Mouse (Mus musculus): ENCODE measurements at regions not wholly inside any gene's neighbourhood (a gene's known extent, or its start where the extent isn't known, plus 50 kb on each side); places are given as distances from the start of the nearest gene placed in this dataset.

GRCm38 (mm10) chr7:95460889-95461288 is 710.2 kb upstream of the Tenm4 start:
- no peak for ATAC-seq (ENCODE audit: low FRiP score)
- Histone ChIP-seq H3K9me3 (no peaks in the 10 kb centered on the region), H3K4me1 (no peaks in the 10 kb centered on the region), H3K9ac (no peak overlapping the region), H3K4me2 (no peak overlapping the region), H3K4me3 (replicated peaks) (no peak overlapping the region), H3K27me3 (no peaks in the 10 kb centered on the region), H3K27ac (no peak overlapping the region), H3K36me3 (replicated peaks) (no peaks in the 10 kb centered on the region)
- 91% methylated on average over 4 of the region's 4 CpGs for WGBS

GRCm38 (mm10) chr7:95465506-95465905 is 705.5 kb upstream of the Tenm4 start:
- Histone ChIP-seq H3K27ac (no peak overlapping the region), H3K4me1 (no peaks in the 10 kb centered on the region), H3K9ac (no peak overlapping the region), H3K27me3 (no peaks in the 10 kb centered on the region), H3K4me2 (no peak overlapping the region), H3K36me3 (replicated peaks) (no peaks in the 10 kb centered on the region), H3K9me3 (no peaks in the 10 kb centered on the region), H3K4me3 (replicated peaks) (no peak overlapping the region)
- WGBS: 89% methylated on average over 4 of the region's 4 CpGs
- ATAC-seq (ENCODE audit: low FRiP score): no peak

- Histone ChIP-seq H3K4me2 (no peak overlapping the region), H3K27me3 (no peaks in the 10 kb centered on the region), H3K4me1 (no peaks in the 10 kb centered on the region), H3K27ac (no peak overlapping the region), H3K9me3 (no peaks in the 10 kb centered on the region), H3K4me3 (replicated peaks) (no peak overlapping the region), H3K36me3 (replicated peaks) (no peaks in the 10 kb centered on the region), H3K9ac (no peak overlapping the region)
- no peak for ATAC-seq (ENCODE audit: low FRiP score)
- 14% methylated on average over 3 of the region's 3 CpGs for WGBS
These were observed 704.0 kb upstream of the Tenm4 start for GRCm38 (mm10) chr7:95467028-95467427.

- Histone ChIP-seq H3K4me3 (replicated peaks) (no peak overlapping the region), H3K9me3 (no peaks in the 10 kb centered on the region), H3K4me1 (no peaks in the 10 kb centered on the region), H3K36me3 (replicated peaks) (no peaks in the 10 kb centered on the region), H3K4me2 (no peak overlapping the region), H3K27me3 (no peaks in the 10 kb centered on the region), H3K27ac (no peak overlapping the region), H3K9ac (no peak overlapping the region)
- no peak for ATAC-seq (ENCODE audit: low FRiP score)
- WGBS: 76% methylated on average over 4 of the region's 4 CpGs
These were observed 697.2 kb upstream of the Tenm4 start for GRCm38 (mm10) chr7:95473892-95474291.

- WGBS: 8% methylated on average over 5 of the region's 5 CpGs
- peak; percentile 20; the same call in 1 of the 2 replicates for ATAC-seq (ENCODE audit: low FRiP score)
- Histone ChIP-seq H3K36me3 (replicated peaks) (no peaks in the 10 kb centered on the region), H3K4me2 (no peak overlapping the region), H3K27ac (no peak overlapping the region), H3K4me1 (peaks cover 7% of the 10 kb centered on the region), H3K4me3 (replicated peaks) (no peak overlapping the region), H3K27me3 (0 out of 2 replicates have a peak, but pooled peaks cover 4% of the 10 kb centered on the region), H3K9ac (no peak overlapping the region), H3K9me3 (no peaks in the 10 kb centered on the region)
These were observed 690.8 kb upstream of the Tenm4 start for GRCm38 (mm10) chr7:95480121-95480726.

GRCm38 (mm10) chr7:95489666-95490065 is 681.4 kb upstream of the Tenm4 start:
- WGBS: 2% methylated on average over 4 of the region's 4 CpGs
- ATAC-seq (ENCODE audit: low FRiP score): peak; percentile 89
- no peak overlapping the region for H3K27ac ChIP-seq
- no peaks in the 10 kb centered on the region for H3K36me3 ChIP-seq (replicated peaks)
- no peak overlapping the region for H3K4me2 ChIP-seq
- H3K27me3 ChIP-seq: no peaks in the 10 kb centered on the region
- no peaks in the 10 kb centered on the region for H3K9me3 ChIP-seq
- H3K4me1 ChIP-seq: no peaks in the 10 kb centered on the region
- no peak overlapping the region for H3K9ac ChIP-seq
- H3K4me3 ChIP-seq (replicated peaks): no peak overlapping the region

GRCm38 (mm10) chr7:95494793-95495192 is 676.3 kb upstream of the Tenm4 start:
- H3K9me3 ChIP-seq: no peaks in the 10 kb centered on the region
- H3K4me3 ChIP-seq (replicated peaks): no peak overlapping the region
- H3K36me3 ChIP-seq (replicated peaks): no peaks in the 10 kb centered on the region
- no peaks in the 10 kb centered on the region for H3K4me1 ChIP-seq
- no peak overlapping the region for H3K27ac ChIP-seq
- H3K9ac ChIP-seq: no peak overlapping the region
- no peak overlapping the region for H3K4me2 ChIP-seq
- WGBS: 82% methylated on average over 1 of the region's 1 CpGs
- no peaks in the 10 kb centered on the region for H3K27me3 ChIP-seq
- no peak for ATAC-seq (ENCODE audit: low FRiP score)

- no peak overlapping the region for H3K4me2 ChIP-seq
- H3K27me3 ChIP-seq: no peaks in the 10 kb centered on the region
- H3K4me3 ChIP-seq (replicated peaks): no peak overlapping the region
- H3K9ac ChIP-seq: no peak overlapping the region
- ATAC-seq (ENCODE audit: low FRiP score): 0 out of 2 replicates have a peak, but pooled peaks have one; percentile 46
- H3K27ac ChIP-seq: no peak overlapping the region
- no peaks in the 10 kb centered on the region for H3K9me3 ChIP-seq
- no peaks in the 10 kb centered on the region; the same call in 1 of the 2 replicates for H3K4me1 ChIP-seq
- no peaks in the 10 kb centered on the region for H3K36me3 ChIP-seq (replicated peaks)
- 11% methylated on average over 6 of the region's 6 CpGs for WGBS
These were observed 668.1 kb upstream of the Tenm4 start for GRCm38 (mm10) chr7:95502959-95503358.

GRCm38 (mm10) chr7:95547256-95547655 is 623.8 kb upstream of the Tenm4 start:
- no peak for ATAC-seq (ENCODE audit: low FRiP score)
- no peak overlapping the region for H3K9ac ChIP-seq

GRCm38 (mm10) chr7:95550099-95550498 is 620.9 kb upstream of the Tenm4 start:
- H3K27ac ChIP-seq: no peak overlapping the region
- H3K36me3 ChIP-seq (replicated peaks): no peaks in the 10 kb centered on the region
- no peak overlapping the region for H3K9ac ChIP-seq
- no peak overlapping the region for H3K4me3 ChIP-seq (replicated peaks)
- H3K9me3 ChIP-seq: no peaks in the 10 kb centered on the region
- no peaks in the 10 kb centered on the region for H3K4me1 ChIP-seq
- no peak for ATAC-seq (ENCODE audit: low FRiP score)
- H3K4me2 ChIP-seq: no peak overlapping the region
- 78% methylated on average over 3 of the region's 3 CpGs for WGBS
- no peaks in the 10 kb centered on the region for H3K27me3 ChIP-seq

More at GRCm38 (mm10) chr7:95547256-95547655, 623.8 kb upstream of the Tenm4 start:
- Histone ChIP-seq H3K27me3 (no peaks in the 10 kb centered on the region), H3K27ac (no peak overlapping the region), H3K4me2 (no peak overlapping the region), H3K9me3 (no peaks in the 10 kb centered on the region), H3K4me3 (replicated peaks) (no peak overlapping the region), H3K4me1 (no peaks in the 10 kb centered on the region), H3K36me3 (replicated peaks) (no peaks in the 10 kb centered on the region)
- 59% methylated on average over 3 of the region's 3 CpGs for WGBS

GRCm38 (mm10) chr7:95551798-95552387 is 619.2 kb upstream of the Tenm4 start:
- Histone ChIP-seq H3K9ac (no peak overlapping the region), H3K27ac (no peak overlapping the region), H3K4me2 (no peak overlapping the region), H3K9me3 (no peaks in the 10 kb centered on the region), H3K4me1 (no peaks in the 10 kb centered on the region), H3K36me3 (replicated peaks) (no peaks in the 10 kb centered on the region), H3K4me3 (replicated peaks) (no peak overlapping the region), H3K27me3 (no peaks in the 10 kb centered on the region)
- no peak for ATAC-seq (ENCODE audit: low FRiP score)
- 88% methylated on average over 3 of the region's 3 CpGs for WGBS

GRCm38 (mm10) chr7:95558589-95558988 is 612.5 kb upstream of the Tenm4 start:
- Histone ChIP-seq H3K27me3 (no peaks in the 10 kb centered on the region), H3K9me3 (no peaks in the 10 kb centered on the region), H3K4me2 (no peak overlapping the region), H3K9ac (no peak overlapping the region), H3K27ac (no peak overlapping the region), H3K4me3 (replicated peaks) (no peak overlapping the region), H3K36me3 (replicated peaks) (no peaks in the 10 kb centered on the region), H3K4me1 (peaks cover 6% of the 10 kb centered on the region)
- no peak for ATAC-seq (ENCODE audit: low FRiP score)
- 57% methylated on average over 2 of the region's 2 CpGs for WGBS

- Histone ChIP-seq H3K36me3 (replicated peaks) (no peaks in the 10 kb centered on the region), H3K4me3 (replicated peaks) (no peak overlapping the region), H3K9ac (no peak overlapping the region), H3K4me1 (no peaks in the 10 kb centered on the region), H3K27me3 (no peaks in the 10 kb centered on the region), H3K9me3 (no peaks in the 10 kb centered on the region), H3K4me2 (no peak overlapping the region), H3K27ac (no peak overlapping the region)
- 70% methylated on average over 2 of the region's 2 CpGs for WGBS
- no peak for ATAC-seq (ENCODE audit: low FRiP score)
These were observed 592.4 kb upstream of the Tenm4 start for GRCm38 (mm10) chr7:95578633-95579032.
